Mouse (Mus musculus): ENCODE data around the gene Rnf168.

- TF ChIP-seq POLR2A (IDR thresholded peaks at IDR 0.05; ENCODE audit: low read depth, low read length) (no peak), CTCF (IDR thresholded peaks at IDR 0.05; ENCODE audit: extremely low read depth, insufficient read depth, insufficient read length, insufficient replicate concordance) (no peak)
Observed at GRCm38 (mm10) chr16:32337001-32337400, 59.7 kb downstream of the Rnf168 start.
